Mouse (Mus musculus): ENCODE results near the gene Rln1. TPM values are rescaled to one million over a fixed set of nuclear protein-coding genes. Genes with fewer than 3 reads are reported as not detected.
A peak's percentile ranks its signal among the peaks of the same experiment; 100 is the strongest.

The Rln1 gene
- polyA plus RNA-seq, 2 experiments from 2014 or later, result not detected

- peak; percentile 96 for ATAC-seq
Measured at GRCm38 (mm10) chr19:29361468-29362130, 27.1 kb upstream of the Rln1 start.

DNA sequence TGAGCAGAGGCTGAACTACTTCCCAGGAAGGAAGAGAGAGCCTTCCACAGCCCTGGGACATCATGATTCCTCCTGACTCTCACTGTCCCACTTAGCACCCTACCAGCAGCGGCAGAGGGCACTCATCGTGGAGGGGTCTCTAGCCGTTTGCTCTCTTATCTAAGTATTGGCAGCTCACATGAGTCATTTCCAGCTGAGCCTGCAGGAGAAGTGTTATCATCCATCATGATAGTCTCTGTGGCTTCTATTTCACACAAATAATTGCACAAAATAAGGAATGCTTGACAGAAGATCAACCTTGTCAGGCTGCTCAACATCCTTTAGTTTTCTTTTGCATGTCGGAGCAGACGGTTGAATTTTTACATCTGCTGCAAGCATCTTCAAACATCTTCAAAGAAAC is 25.8 kb upstream of the Rln1 start:
- no peak for ATAC-seq

GRCm38 (mm10) chr19:29356281-29356680 is 21.8 kb upstream of the Rln1 start:
- no peak for ATAC-seq

DNA sequence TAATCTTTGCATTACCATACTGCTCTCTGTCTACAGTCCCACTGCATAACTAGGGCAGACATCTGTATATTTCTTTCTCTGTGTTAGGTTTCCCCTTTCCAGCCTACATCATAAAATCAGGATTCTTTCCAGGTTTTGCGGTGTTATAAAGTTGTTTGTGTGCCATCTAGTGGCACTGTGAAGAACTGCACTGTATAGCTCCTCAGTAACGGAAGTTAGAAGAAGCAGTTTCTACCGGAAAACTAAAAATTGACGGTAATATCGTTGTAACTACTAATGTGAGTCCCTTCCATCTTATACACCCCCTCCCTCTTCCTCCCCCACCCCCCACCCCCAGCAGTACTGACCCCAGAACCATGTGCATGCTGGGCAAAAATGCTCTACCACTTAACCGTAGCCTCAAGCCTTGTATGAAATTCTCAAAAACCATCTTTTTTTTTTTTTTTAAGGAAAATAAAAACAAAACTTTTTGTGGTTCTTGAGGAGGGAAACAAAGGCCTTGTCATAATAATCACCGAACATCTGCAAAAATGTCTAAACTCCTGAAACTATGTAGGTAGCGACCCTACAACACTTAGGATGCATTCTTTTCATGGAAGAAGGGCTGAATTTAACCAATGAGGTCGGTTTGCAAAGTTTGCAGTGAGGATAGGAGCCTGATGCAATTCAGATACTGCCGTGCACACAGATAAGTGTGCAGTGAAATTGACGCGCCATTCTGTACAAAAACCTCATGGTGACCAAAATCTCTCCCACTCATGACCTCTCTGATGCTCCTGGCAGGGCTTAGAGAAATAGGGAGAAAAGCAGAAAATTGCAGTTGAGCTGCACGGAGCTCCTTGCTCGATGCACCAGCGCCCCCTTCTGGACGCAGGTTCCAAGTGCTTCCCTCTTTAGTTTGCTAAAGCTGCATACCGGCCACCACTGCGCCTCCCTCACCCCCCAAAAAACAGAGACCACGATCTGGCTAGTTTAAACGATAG is 20.7 kb upstream of the Rln1 start:
- peak; percentile 90 for ATAC-seq

DNA sequence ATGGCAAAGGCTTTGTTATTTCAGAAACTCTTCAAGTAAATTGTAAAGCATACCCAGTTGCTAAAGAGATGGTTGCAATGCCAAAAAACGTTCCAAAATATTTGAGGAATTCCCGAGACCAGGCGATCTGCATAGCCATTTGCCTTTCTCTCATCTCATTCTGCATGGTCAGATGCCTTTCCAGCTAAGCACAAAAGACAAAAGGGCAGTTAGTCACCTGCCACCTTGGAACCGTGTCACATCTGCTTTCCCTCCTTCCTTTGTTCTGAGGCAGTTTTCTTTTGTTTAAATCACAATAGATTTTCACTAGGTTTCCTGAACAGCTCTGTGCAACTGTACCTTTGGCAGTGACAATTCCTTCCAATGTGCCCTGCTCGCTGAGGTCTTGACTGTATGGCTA is 16.5 kb upstream of the Rln1 start:
- ATAC-seq, result no peak

DNA sequence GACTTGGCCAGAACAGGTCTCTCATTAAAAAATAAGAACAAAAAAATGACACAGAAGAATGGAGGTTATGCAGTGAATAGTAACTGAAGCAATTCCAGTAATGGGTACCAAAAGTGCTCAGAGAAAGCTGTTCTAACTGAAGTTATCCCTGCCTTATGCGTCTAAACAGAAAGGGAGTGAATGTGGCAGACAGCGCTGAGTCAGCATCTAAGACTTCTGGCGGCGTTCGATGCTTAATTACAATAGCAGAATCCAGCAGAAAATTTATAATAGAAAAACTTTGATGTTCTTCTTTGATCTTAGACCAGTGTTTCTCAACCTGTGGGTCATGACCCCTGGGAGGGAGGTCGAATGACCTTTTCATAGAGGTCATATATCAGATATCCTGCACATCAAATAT is 11.2 kb upstream of the Rln1 start:
- ATAC-seq, result no peak

DNA sequence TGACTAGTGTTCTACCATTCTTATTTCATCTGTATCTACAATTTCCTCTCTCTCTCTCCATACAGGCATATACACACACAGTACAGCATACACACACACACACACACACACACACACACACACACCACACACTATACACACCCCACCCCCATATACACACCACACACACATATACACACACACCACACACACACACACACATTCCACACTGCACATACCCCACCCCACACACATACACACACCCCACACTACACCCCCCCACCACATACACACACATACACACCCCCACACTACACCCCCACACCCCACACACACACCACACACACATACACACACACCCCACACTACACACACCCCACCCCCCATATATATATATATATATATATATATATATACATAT is 10.4 kb upstream of the Rln1 start:
- no peak for ATAC-seq

GRCm38 (mm10) chr19:29342281-29342680 is 7.8 kb upstream of the Rln1 start:
- no peak for ATAC-seq

DNA sequence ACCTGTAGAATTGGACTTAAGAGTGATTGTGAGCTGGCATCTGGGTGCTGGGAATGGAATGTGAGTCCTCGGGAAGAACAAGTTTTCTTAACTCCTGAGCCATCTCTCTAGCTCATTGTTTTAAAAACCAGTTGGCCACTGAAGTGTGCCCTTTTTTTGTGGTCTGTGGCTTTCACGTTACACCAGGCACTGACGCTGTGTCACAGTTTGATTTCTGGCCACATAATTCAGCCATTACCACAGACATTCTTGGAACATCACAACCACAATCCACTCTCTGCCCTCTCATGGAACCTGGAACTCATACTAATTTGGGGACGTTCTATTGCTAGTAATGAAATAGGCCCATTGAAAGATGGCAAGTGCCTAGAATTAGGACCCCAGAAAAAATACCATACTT is 6.6 kb upstream of the Rln1 start:
- ATAC-seq, result no peak

- no peak for ATAC-seq
Measured at GRCm38 (mm10) chr19:29336624-29337023, 2.2 kb upstream of the Rln1 start.

DNA sequence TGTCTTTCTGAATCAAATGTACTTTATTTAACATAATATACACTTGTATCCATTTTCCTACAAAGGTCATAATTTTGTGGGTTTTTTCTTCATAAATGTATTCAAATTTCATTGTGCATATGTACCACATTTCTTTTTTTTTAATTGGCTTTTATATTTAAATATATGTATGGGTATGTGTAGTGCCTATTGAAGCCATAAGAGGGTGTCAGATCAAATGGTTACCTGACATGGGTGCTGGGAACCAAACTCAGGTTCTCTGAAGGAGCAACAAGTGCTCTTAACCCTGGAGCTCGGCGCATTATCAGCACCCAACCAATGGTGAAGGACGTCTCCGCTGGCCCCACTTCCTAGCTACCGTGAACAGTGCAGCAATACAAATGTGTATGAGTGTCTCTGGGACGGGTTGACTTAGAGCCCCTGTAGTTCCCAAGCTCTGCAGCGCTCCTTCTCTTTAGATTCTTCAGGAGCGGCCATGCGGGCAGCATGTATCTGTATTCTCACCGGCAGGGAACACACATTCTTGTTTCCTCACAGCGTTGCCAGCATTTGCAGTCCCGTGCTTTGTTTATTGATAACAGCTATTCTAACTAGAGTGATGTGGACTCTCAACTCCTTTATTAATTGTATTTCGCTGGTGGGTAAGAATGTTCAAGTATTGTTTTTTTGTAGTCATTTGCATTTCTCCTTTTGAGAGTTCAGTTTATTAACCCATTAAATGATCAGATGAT is 7.5 kb downstream of the Rln1 start:
- no peak for ATAC-seq

GRCm38 (mm10) chr19:29326396-29326795 is 8.1 kb downstream of the Rln1 start:
- ATAC-seq, result no peak

DNA sequence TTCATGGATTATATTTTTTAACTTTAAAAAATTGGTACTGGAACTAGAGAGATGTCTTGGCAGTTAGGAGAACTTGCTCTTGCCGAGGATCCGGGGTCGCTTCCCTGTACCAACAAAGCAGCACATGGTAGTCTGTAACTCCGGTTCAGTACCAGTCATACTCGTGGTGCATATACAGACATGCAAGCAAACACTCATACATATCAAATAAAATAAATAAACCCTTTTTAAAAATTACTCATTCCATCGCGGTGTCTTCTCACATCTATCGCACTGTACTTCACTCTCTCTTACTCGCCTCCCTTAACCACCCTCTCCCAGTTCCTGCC is 8.7 kb downstream of the Rln1 start:
- no peak for ATAC-seq

GRCm38 (mm10) chr19:29325053-29325851 is 9.2 kb downstream of the Rln1 start, which contains the start of gene Insl6:
Gene Insl6, minus strand, starts transcription at chr19:29325356.
- peak; percentile 71 for ATAC-seq

DNA sequence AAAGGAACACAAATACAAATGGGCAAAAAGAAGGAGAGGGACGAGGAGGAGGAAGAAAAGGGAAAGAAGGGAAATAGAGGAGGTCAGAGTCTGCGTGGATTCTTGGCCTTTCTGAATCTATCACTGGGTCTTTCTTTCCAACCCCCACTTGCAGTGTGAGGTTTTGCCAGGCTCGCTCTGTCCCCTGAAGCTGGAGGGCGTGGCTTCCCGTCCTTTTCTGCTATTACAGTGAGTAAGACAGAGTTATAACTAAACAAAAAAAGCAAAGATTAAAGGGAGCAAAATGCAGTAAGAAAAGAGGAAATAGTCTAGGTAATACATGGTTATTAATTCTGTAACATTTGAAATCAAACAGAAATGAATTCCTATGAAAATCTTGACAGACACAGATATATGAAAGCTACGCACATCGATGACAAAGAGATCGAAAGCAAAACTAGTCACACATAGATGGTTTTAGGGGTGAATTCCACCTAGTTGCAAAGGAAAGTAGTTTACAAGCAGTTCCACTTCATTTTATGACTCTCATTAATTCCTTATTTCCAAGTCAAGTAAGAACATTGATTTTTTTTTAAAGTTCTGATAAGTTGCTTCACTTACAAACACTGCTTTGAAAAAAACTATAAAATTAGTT is 10.9 kb downstream of the Rln1 start:
- ATAC-seq, result peak; percentile 82

- ATAC-seq, result no peak
Measured at GRCm38 (mm10) chr19:29312661-29313060, 21.8 kb downstream of the Rln1 start.

DNA sequence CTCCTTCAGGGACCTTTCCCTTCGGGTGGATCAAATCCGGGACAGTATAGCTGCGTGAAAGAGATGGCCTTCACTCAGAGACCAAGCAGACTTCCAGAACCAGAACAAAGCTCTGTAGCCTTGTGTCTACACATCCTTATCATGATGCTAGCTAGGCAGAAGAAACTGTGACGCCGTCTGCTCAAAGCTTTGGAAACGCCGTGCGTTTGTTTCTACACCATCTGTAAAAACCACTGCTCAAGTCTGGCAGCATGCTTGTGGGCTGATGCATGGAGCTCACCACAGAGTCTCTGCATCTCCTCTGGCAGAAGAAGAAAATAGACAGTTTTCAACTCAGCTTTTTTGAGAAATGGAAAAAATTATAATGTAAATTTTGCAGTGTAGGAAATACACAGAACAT is 22.7 kb downstream of the Rln1 start:
- ATAC-seq, result no peak

DNA sequence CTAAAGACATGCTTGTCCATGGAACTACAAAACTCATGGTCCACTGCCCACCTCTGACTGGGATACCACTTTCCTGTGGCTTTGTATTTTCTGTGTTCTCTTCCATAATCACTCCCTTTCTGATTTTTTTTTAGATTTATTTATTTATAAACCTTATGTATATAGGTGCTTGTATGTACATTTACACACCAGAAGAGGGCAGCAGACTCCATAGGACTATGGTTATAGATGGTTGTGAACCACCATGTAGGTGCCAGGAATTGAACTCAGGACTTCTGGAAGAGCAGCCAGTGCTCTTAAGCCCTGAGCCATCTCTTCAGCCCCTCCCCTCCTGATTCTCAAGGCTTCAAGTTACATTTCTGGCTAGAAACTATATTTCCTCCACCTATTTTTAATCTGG is 25.6 kb downstream of the Rln1 start:
- no peak for ATAC-seq

GRCm38 (mm10) chr19:29302119-29302518 is 32.4 kb downstream of the Rln1 start:
- no peak for ATAC-seq

DNA sequence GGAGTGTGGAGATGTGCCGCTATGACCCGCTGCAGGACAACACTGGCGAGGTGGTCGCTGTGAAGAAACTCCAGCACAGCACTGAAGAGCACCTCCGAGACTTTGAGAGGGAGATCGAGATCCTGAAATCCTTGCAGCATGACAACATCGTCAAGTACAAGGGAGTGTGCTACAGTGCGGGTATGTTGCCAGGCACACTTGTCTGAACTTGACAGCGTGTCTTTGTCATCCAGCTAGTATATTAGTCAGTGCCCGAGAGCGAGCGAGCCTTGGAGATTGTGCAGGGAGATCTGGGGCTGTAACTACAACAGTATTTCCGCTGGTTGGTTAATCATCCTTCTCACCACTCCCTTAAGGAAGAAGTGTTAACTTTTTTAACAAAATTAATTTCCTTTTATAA is 33.6 kb downstream of the Rln1 start:
- ATAC-seq, result no peak

DNA sequence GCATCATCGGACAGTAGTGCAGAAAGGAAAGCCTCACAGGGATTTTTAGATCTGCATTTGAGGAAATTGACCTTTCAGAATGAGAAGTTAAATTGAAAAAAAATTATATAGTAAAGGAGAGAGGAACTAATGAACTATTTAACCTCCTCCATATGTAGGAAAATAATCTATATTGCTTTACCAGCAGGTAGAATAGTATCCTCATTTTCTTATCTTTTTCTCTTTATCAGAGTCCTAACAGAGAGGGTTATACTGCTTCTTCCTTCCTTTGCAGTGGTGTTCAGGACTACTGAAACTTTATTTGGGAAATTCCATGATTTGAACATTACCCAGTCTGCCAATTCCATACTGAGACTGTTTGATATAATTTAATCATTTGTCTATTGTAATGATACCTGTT is 37.1 kb downstream of the Rln1 start:
- ATAC-seq, result no peak

- ATAC-seq, result no peak
Measured at GRCm38 (mm10) chr19:29296166-29296565, 38.3 kb downstream of the Rln1 start.
